Mouse (Mus musculus) hematopoietic stem cell, adult 5-6 weeks (primary cell): ENCODE measurements around the gene Rnf39. TPM values are rescaled to one million over a fixed set of nuclear protein-coding genes. Genes with fewer than 3 reads are reported as not detected.

Source experiments
- ATAC-seq, 2 experiments: fragments of 125-278 bp in 1 of 2; replicated peaks in 1 of 2; 2 replicates each; pipeline ENCODE4 v1.8.0; 2016 to 2017; ENCODE audit warnings: inconsistent platforms in 2 of 2, mild to moderate bottlenecking in 2 of 2, moderate number of reproducible peaks in 2 of 2, low read depth in 1 of 2, moderate TSS enrichment in 1 of 2; ENCODE audit not compliant: low FRiP score in 2 of 2, poor library complexity in 2 of 2, severe bottlenecking in 2 of 2, insufficient read depth in 1 of 2, low TSS enrichment in 1 of 2
- total RNA-seq: library from RNA; stranded (forward); fragments of 172-1452, 232-1000 nt; gene quantifications from 2 replicates; pipeline ENCODE4 v1.2.3, GENCODE M21; 2017

Rnf39 gene
- total RNA-seq, 1 experiment from 2014 or later = not detected

- ATAC-seq = no peak
Measured at GRCm38 (mm10) chr17:36929236-36929932, 13.3 kb upstream of the Rnf39 start.

DNA sequence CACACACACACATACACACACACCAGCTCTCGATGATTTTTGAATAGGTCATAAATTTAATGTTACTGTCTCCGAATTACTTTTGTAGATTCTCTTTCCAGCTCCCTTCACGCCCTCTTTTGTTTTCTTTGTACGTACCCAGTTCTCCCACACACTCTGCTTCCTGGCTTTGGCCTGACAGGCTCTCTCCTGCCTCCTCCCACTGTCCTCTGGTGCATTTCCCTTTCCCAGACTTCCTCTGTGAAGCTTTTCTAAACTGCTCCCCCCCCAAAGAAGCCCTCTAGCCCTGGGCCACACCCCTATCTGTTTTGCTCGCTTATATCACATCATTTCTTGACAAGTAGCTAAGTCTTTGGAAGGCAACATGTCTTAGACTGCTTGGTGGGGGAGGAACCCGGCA is 12.5 kb upstream of the Rnf39 start:
- no peak for ATAC-seq

- ATAC-seq = no peak
Measured at GRCm38 (mm10) chr17:36931130-36931529, 11.6 kb upstream of the Rnf39 start.

DNA sequence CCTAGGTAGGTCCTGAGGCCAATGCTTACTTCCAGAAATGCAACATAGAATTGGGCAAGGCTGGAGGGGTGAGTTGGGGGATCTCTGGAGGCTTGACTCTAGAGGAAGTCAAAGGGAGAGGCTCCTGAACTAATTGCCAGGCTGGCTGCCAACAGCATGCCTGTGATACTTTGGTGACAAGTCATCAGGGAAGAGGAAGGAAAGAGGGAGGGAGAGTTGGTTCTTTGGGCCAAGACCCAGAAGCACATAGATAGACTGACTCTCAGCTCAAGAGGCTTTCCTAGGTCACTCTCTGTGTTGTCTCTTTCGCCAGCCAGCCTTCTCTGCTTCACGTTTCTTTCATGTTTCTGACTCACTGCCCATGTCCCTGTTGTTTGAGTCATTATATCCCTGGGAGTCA is 10.9 kb upstream of the Rnf39 start:
- no peak for ATAC-seq

- ATAC-seq = no peak
Measured at GRCm38 (mm10) chr17:36938056-36938455, 4.7 kb upstream of the Rnf39 start.

DNA sequence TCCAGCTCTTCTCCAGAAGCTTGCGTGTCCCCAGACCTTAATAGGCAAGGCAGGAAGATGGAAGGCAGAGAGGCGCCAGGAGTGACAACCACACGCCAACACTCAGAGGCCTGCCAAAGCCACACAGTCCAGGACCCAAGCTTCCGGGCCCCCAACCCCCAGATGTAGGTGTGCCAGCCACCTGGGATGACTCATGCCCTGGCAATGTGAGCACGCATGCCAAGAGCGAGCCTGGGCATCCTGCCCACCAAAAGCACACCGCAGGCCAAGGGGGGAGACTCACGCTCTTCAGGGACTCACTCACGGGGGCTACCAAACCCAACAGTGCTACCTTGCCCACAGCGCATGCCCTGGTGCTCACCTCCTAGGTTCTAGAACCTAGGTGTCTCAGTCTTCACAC is 327 bp upstream of the Rnf39 start:
- ATAC-seq = peak; percentile 55 to 74

DNA sequence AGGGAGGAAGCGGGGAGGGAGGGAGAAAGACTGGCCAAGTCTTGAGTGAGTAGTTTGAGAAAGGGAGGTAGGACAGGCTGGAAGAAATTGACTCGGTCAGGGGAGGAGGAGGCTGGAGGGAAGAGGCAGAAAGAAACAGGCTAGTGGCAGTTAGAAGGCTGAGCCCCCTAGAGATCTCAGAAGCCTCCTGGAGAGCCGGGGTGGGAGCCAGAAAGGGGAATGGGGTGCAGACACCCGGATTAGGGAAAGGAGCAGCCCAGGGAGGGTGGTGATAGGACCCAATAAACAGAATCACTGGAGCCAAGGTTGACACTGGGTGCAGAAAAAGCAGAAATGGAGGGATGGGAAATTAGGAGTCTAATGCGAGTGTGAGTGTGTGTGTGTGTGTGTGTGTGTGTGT is 973 bp downstream of the Rnf39 start:
- no peak for ATAC-seq

- ATAC-seq = peak; percentile 32 to 36
Measured at GRCm38 (mm10) chr17:36944121-36944775, 1.5 kb downstream of the Rnf39 start.

DNA sequence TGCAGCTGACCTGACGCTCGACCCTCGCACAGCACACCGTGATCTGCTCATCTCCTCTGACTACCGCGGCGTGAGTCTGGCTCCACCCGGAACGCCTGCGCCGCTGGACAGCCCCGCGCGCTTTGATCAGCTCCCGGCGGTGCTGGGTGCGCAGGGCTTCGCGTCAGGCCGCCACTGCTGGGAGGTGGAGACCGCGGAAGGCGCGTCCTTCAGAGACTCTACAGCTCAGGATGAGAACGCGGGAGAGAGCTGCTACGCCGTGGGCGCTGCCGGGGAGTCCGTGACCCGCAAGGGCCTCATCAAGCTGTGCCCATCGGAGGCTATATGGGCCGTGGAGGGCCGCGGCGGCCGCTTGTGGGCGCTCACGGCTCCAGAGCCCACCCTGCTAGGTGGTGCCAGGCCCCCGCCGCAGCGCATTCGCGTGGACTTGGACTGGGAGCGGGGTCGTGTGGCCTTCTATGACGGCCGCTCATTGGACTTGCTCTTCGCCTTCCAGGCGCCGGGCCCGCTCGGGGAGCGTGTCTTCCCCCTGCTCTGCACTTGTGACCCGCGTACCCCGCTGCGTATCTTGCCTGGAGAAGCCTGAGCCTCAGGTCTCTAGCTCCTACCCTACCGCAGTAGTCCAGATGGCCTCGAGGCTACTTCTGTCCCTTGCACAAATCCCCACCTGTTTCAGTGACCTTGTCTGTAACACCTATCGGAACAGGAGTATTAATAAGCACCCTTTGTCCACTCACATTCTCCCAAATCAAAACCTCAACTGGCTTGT is 4.5 kb downstream of the Rnf39 start:
- no peak; a peak in 1 of 4 replicates for ATAC-seq

- no peak for ATAC-seq
Measured at GRCm38 (mm10) chr17:36948286-36948685, 5.6 kb downstream of the Rnf39 start.

DNA sequence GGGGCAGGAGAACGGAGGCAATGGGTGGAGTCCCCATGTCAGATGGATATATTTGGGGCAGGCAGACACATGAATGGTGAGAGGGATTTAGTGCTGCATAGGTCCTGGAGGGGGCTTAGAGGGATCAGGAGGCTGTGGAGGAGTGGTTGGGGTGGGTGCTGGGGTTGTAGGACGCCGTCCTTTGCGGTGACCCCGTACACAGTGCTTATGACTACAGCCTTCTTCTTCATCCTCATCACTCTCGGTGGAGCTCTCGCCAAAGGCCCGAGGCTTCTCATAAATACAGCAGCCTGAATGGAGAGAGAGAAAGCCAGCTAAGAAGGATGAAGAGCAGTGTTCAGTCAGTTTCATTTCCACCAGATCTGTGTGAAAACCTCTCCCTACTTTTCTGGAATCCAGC is 6.5 kb downstream of the Rnf39 start:
- no peak for ATAC-seq

- peak; percentile 93 to 95 for ATAC-seq
Measured at GRCm38 (mm10) chr17:36950981-36951947, 8.5 kb downstream of the Rnf39 start, which contains the start of gene Ppp1r11. Gene Ppp1r11, minus strand, starts transcription at chr17:36951741.

GRCm38 (mm10) chr17:36952631-36953030 is 9.9 kb downstream of the Rnf39 start:
- no peak for ATAC-seq

DNA sequence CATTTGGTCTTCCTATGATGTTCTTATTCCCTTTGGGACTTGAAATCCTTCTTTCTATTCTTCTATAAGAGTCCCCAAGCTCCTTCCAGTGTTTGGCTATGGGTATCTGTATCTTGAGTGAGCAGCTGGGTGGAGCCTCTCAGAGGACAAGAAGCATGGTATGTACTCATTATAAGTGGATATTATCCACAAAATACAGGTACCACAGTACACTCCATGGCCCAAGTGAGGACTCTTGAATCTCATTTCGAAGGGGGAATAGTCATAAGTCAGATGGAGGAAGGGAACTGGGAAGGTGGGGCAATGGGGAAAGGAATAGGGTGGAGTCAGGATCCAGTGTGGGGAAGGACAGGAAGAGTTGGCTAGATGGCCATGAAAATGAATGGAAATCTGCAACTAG is 10.3 kb downstream of the Rnf39 start:
- no peak for ATAC-seq

DNA sequence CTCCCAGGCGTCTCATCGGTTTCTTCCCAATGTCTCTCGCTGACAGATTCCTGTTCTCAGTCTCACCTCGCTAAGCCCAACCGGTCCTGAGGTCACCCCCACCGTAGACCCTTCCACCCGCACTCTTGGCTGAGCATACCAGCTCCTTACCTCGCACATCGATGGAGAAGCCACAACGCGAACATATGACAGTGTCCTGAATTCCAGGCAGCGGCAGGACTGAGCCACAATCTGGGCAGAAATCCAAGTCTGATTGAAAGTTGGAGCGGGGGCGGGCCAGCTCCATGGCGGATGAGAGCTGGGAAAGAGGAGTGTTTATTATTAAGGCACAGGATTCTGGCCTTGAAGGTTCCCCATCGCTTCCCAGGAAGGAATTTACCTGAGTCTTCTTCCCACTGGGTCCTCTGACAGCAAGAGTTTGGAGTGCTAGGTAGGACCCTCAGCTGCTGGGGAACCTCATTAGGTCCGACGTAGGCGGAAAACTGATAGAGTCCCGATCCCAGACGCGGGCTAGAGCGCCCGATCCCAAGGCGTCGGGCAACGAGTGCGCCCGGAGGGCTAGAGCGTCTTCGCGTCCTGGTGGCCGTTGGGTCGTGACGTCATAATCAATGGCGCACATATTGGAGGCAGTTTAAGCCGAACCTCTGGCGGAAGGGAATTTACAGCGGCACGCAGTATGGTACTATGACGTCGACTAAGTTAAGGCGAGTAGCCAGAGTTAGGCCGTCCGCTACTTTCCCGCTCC is 15.5 kb downstream of the Rnf39 start, which contains the start of the genes Znrd1 and Znrd1as:
Znrd1 (minus strand) TSS at position 561 of the 745 bp plus-strand sequence.
Znrd1as (plus strand) TSS at position 594 of the 745 bp plus-strand sequence.
- peak; percentile 95 to 97 for ATAC-seq

- no peak for ATAC-seq
Measured at GRCm38 (mm10) chr17:36958884-36959283, 16.2 kb downstream of the Rnf39 start.
